Comparison of ENCODE assay signal across 24 mouse cellular contexts in the genomic region with DNA sequence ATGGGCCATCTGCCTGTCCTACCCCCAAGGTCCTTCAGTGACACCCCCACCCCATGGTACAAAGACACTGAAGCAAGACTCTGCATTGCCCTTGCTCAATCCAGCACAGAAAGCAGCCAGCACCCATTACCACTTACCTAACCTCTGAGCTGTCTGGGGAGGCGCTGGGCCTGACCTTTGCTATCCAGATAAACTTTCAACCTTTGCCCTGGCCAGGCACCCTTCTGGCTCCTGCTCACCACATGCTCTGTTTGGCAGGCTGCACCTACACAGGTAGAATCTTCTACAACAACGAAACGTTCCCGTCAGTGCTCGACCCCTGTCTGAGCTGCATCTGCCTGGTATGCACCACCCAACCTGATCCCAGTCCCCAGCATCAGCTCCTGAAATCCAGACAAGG. TPM values are rescaled to one million over a fixed set of nuclear protein-coding genes. Genes with fewer than 3 reads are reported as not detected.
DNase-seq lines count a peak whose midpoint lies in the region; ATAC-seq and TF ChIP-seq lines count a peak whose summit lies in the region.
"Had no signal": no experiment of that assay in that cellular context is flagged by ENCODE, and none has a peak within 500 bp of the region (broad histone marks: within the 10 kb centered on the region; RNA-seq: fewer than 3 reads in every experiment).

No protein-coding gene starts in this region.

- H3K27ac ChIP-seq in kidney, adult 2 months (ENCODE audit: insufficient read depth, low read depth, low read length), result no peak overlapping the region
- peak overlapping the region; percentile 83 for H3K27ac ChIP-seq in liver, embryonic 13.5 days
- H3K27ac ChIP-seq in stomach, postnatal 0 days (replicated peaks), result no peak overlapping the region
- H3K27ac ChIP-seq in hindbrain, embryonic 13.5 days, result no peak overlapping the region
- H3K27ac ChIP-seq in forebrain, embryonic 11.5 days (ENCODE audit: low read depth, low read length), result no peak overlapping the region
- H3K27ac ChIP-seq: hindbrain, embryonic 12.5 days; left cerebral cortex, adult 2 months had no signal

- no peak; the same call in 1 of the 2 replicates for ATAC-seq in liver, embryonic 13.5 days (ENCODE audit: low read depth)
- ATAC-seq in stomach, postnatal 0 days (ENCODE audit: low FRiP score, low TSS enrichment), result no peak; the same call in 1 of the 2 replicates
- no peak for ATAC-seq in hindbrain, embryonic 13.5 days (ENCODE audit: low FRiP score)
- no peak for ATAC-seq in forebrain, embryonic 11.5 days (replicated peaks; ENCODE audit: low FRiP score)
- ATAC-seq: forebrain, embryonic 14.5 days had no signal

- H3K4me2 ChIP-seq in liver, embryonic 13.5 days, result no peak overlapping the region
- H3K4me2 ChIP-seq in stomach, postnatal 0 days (replicated peaks; ENCODE audit: low read depth), result no peak overlapping the region
- no peak overlapping the region for H3K4me2 ChIP-seq in hindbrain, embryonic 13.5 days
- H3K4me2 ChIP-seq in forebrain, embryonic 11.5 days (ENCODE audit: low read depth, low read length, severe bottlenecking), result no peak overlapping the region
- H3K4me2 ChIP-seq: hindbrain, embryonic 12.5 days; lung, embryonic 14.5 days had no signal

- TF ChIP-seq POLR2A in kidney, adult 2 months (IDR thresholded peaks at IDR 0.05; ENCODE audit: low read depth, low read length), result no peak

- no peaks in the 10 kb centered on the region for H3K9me3 ChIP-seq in liver, embryonic 13.5 days (replicated peaks)
- no peaks in the 10 kb centered on the region for H3K9me3 ChIP-seq in stomach, postnatal 0 days (ENCODE audit: control insufficient read depth, low read length)
- no peaks in the 10 kb centered on the region for H3K9me3 ChIP-seq in hindbrain, embryonic 13.5 days
- no peaks in the 10 kb centered on the region for H3K9me3 ChIP-seq in forebrain, embryonic 11.5 days (ENCODE audit: control insufficient read depth, low read length)
- H3K9me3 ChIP-seq: hindbrain, embryonic 12.5 days had no signal

- 58% methylated on average over 5 of the region's 5 CpGs for WGBS in kidney, adult 2 months
- WGBS in liver, embryonic 13.5 days (ENCODE audit: insufficient replicate concordance), result 81% methylated on average over 5 of the region's 5 CpGs
- 66% methylated on average over 5 of the region's 5 CpGs for WGBS in stomach, postnatal 0 days
- WGBS in hindbrain, embryonic 13.5 days, result 92% methylated on average over 5 of the region's 5 CpGs
- WGBS in forebrain, embryonic 11.5 days, result 92% methylated on average over 5 of the region's 5 CpGs

- H3K4me1 ChIP-seq in kidney, adult 2 months (ENCODE audit: control insufficient read depth, insufficient read depth, low read length), result no peaks in the 10 kb centered on the region
- H3K4me1 ChIP-seq in liver, embryonic 13.5 days (replicated peaks), result peaks cover 80% of the 10 kb centered on the region
- H3K4me1 ChIP-seq in stomach, postnatal 0 days (replicated peaks; ENCODE audit: control insufficient read depth, insufficient read depth), result no peaks in the 10 kb centered on the region
- no peaks in the 10 kb centered on the region for H3K4me1 ChIP-seq in hindbrain, embryonic 13.5 days (replicated peaks)
- H3K4me1 ChIP-seq in forebrain, embryonic 11.5 days (replicated peaks; ENCODE audit: control insufficient read depth, insufficient read depth, low read length), result no peaks in the 10 kb centered on the region
- H3K4me1 ChIP-seq: hindbrain, embryonic 12.5 days had no signal

- H3K9ac ChIP-seq in liver, embryonic 13.5 days, result no peak overlapping the region
- H3K9ac ChIP-seq in stomach, postnatal 0 days (ENCODE audit: low read length), result no peak overlapping the region
- H3K9ac ChIP-seq in hindbrain, embryonic 13.5 days, result no peak overlapping the region
- no peak overlapping the region for H3K9ac ChIP-seq in forebrain, embryonic 11.5 days (ENCODE audit: low read length)
- H3K9ac ChIP-seq: hindbrain, embryonic 12.5 days; lung, embryonic 14.5 days had no signal

- no peak for TF ChIP-seq EP300 in stomach, postnatal 0 days (optimal IDR thresholded peaks at IDR 0.05)

- H3K27me3 ChIP-seq in kidney, adult 2 months (replicated peaks; ENCODE audit: control insufficient read depth, insufficient read depth, low read length), result no peaks in the 10 kb centered on the region
- H3K27me3 ChIP-seq in liver, embryonic 13.5 days, result no peaks in the 10 kb centered on the region
- H3K27me3 ChIP-seq in stomach, postnatal 0 days (ENCODE audit: control insufficient read depth, insufficient read depth, low read length), result no peaks in the 10 kb centered on the region
- no peaks in the 10 kb centered on the region for H3K27me3 ChIP-seq in hindbrain, embryonic 13.5 days
- no peaks in the 10 kb centered on the region for H3K27me3 ChIP-seq in forebrain, embryonic 11.5 days (ENCODE audit: control insufficient read depth, insufficient read depth, low read length)
- H3K27me3 ChIP-seq: hindbrain, embryonic 12.5 days had no signal

- DNase-seq in kidney, adult 2 months, result peak; percentile 47
- no peak for DNase-seq in kidney, postnatal 10 days
- peak; percentile 28 to 53 for DNase-seq in kidney, postnatal 36 days
- no peak for DNase-seq in liver, embryonic 13.5 days
- peak; percentile 16 for DNase-seq in stomach, postnatal 0 days (ENCODE audit: low spot score)
- DNase-seq in forebrain, embryonic 11.5 days (ENCODE audit: low spot score), result no peak
- DNase-seq: adrenal gland, adult 8-10 months; cerebellum, adult 9-10 months; gastrocnemius, postnatal 36 days; layer of hippocampus, adult 9-11 months; lung, embryonic 14.5 days; lung, postnatal 4 days; right cerebral cortex, postnatal 25 days had no signal

- H3K36me3 ChIP-seq in kidney, adult 2 months (ENCODE audit: control insufficient read depth, insufficient read depth, low read length), result no peaks in the 10 kb centered on the region
- H3K36me3 ChIP-seq in liver, embryonic 13.5 days, result no peaks in the 10 kb centered on the region
- H3K36me3 ChIP-seq in stomach, postnatal 0 days (ENCODE audit: control insufficient read depth, insufficient read depth, low read length), result no peaks in the 10 kb centered on the region
- H3K36me3 ChIP-seq in hindbrain, embryonic 13.5 days, result no peaks in the 10 kb centered on the region
- H3K36me3 ChIP-seq in forebrain, embryonic 11.5 days (ENCODE audit: control insufficient read depth, insufficient read depth, low read length), result no peaks in the 10 kb centered on the region
- H3K36me3 ChIP-seq: hindbrain, embryonic 12.5 days had no signal

- no peak overlapping the region for H3K4me3 ChIP-seq in kidney, adult 2 months (ENCODE audit: insufficient read depth, low read depth, low read length)
- H3K4me3 ChIP-seq in liver, embryonic 13.5 days (replicated peaks), result no peak overlapping the region
- no peak overlapping the region for H3K4me3 ChIP-seq in stomach, postnatal 0 days (ENCODE audit: low read depth, low read length)
- no peak overlapping the region for H3K4me3 ChIP-seq in hindbrain, embryonic 13.5 days
- no peak overlapping the region for H3K4me3 ChIP-seq in forebrain, embryonic 11.5 days (ENCODE audit: low read depth, low read length)
- H3K4me3 ChIP-seq: hindbrain, embryonic 12.5 days; left cerebral cortex, adult 2 months had no signal

- no peak for TF ChIP-seq CTCF in kidney, adult 2 months (conservative IDR thresholded peaks at IDR 0.05; ENCODE audit: insufficient read depth, insufficient read length, low read depth, low read length)
- no peak for TF ChIP-seq CTCF in stomach, postnatal 0 days (IDR thresholded peaks at IDR 0.05; ENCODE audit: low read depth)

RNA-seq across cellular contexts. Expression of a gene that starts 20.1 kb away (rescaled TPM):
- polyA plus RNA-seq in kidney, adult 2 months (2012; rRNA removed), result 0.80 and 1.0 TPM in 2 replicates
- polyA plus RNA-seq in liver, embryonic 13.5 days (2015; fragmentation: Nextera tagmentation; extraction: Ambion mirVana), result not detected in 2 replicates
- 22,358 and 23,362 TPM in 2 replicates for polyA plus RNA-seq in stomach, postnatal 0 days (2015; fragmentation: Nextera tagmentation; extraction: Ambion mirVana)
- not detected in 2 replicates for polyA plus RNA-seq in hindbrain, embryonic 13.5 days (2015; fragmentation: Nextera tagmentation; extraction: Ambion mirVana)
- not detected in 2 replicates for polyA plus RNA-seq in forebrain, embryonic 11.5 days (2014; fragmentation: Nextera tagmentation; extraction: Ambion mirVana)
- polyA plus RNA-seq: C2C12; cortical plate, adult 2 months; embryonic facial prominence, embryonic 11.5 days; forebrain, embryonic 14.5 days; heart, postnatal 0 days; hindbrain, embryonic 12.5 days; intestine, embryonic 14.5 days; limb, embryonic 11.5 days; lung, embryonic 14.5 days; midbrain, postnatal 0 days had no signal

RNA-seq across cellular contexts. Expression of a gene that starts 23.7 kb away (rescaled TPM):
- 15.3 and 17.3 TPM in 2 replicates for polyA plus RNA-seq in kidney, adult 2 months (2012; rRNA removed)
- 5.3 and 5.8 TPM in 2 replicates for polyA plus RNA-seq in liver, embryonic 13.5 days (2015; fragmentation: Nextera tagmentation; extraction: Ambion mirVana)
- 0.51 and 0.61 TPM in 2 replicates for polyA plus RNA-seq in stomach, postnatal 0 days (2015; fragmentation: Nextera tagmentation; extraction: Ambion mirVana)
- polyA plus RNA-seq in hindbrain, embryonic 13.5 days (2015; fragmentation: Nextera tagmentation; extraction: Ambion mirVana), result 0.53 and 0.82 TPM in 2 replicates
- 0.47 and 0.49 TPM in 2 replicates for polyA plus RNA-seq in forebrain, embryonic 11.5 days (2014; fragmentation: Nextera tagmentation; extraction: Ambion mirVana)

RNA-seq across cellular contexts. Expression of a gene that starts 30.8 kb away (rescaled TPM):
- polyA plus RNA-seq in kidney, adult 2 months (2012; rRNA removed), result 30.0 and 32.1 TPM in 2 replicates
- 10.4 and 12.1 TPM in 2 replicates for polyA plus RNA-seq in liver, embryonic 13.5 days (2015; fragmentation: Nextera tagmentation; extraction: Ambion mirVana)
- polyA plus RNA-seq in stomach, postnatal 0 days (2015; fragmentation: Nextera tagmentation; extraction: Ambion mirVana), result 48.6 and 57.3 TPM in 2 replicates
- 33.8 and 34.7 TPM in 2 replicates for polyA plus RNA-seq in hindbrain, embryonic 13.5 days (2015; fragmentation: Nextera tagmentation; extraction: Ambion mirVana)
- polyA plus RNA-seq in forebrain, embryonic 11.5 days (2014; fragmentation: Nextera tagmentation; extraction: Ambion mirVana), result 32.1 and 33.4 TPM in 2 replicates

RNA-seq across cellular contexts. Expression of a gene that starts 52.3 kb away (rescaled TPM):
- 308 and 311 TPM in 2 replicates for polyA plus RNA-seq in kidney, adult 2 months (2012; rRNA removed)
- 9.4 and 10.8 TPM in 2 replicates for polyA plus RNA-seq in liver, embryonic 13.5 days (2015; fragmentation: Nextera tagmentation; extraction: Ambion mirVana)
- polyA plus RNA-seq in stomach, postnatal 0 days (2015; fragmentation: Nextera tagmentation; extraction: Ambion mirVana), result 6.3 and 6.7 TPM in 2 replicates
- polyA plus RNA-seq in hindbrain, embryonic 13.5 days (2015; fragmentation: Nextera tagmentation; extraction: Ambion mirVana), result 24.8 and 25.4 TPM in 2 replicates
- 26.1 and 29.7 TPM in 2 replicates for polyA plus RNA-seq in forebrain, embryonic 11.5 days (2014; fragmentation: Nextera tagmentation; extraction: Ambion mirVana)

RNA-seq across cellular contexts. Expression of a gene that starts 52.6 kb away (rescaled TPM):
- polyA plus RNA-seq in kidney, adult 2 months (2012; rRNA removed), result 123 and 127 TPM in 2 replicates
- polyA plus RNA-seq in liver, embryonic 13.5 days (2015; fragmentation: Nextera tagmentation; extraction: Ambion mirVana), result 156 and 177 TPM in 2 replicates
- 108 and 110 TPM in 2 replicates for polyA plus RNA-seq in stomach, postnatal 0 days (2015; fragmentation: Nextera tagmentation; extraction: Ambion mirVana)
- polyA plus RNA-seq in hindbrain, embryonic 13.5 days (2015; fragmentation: Nextera tagmentation; extraction: Ambion mirVana), result 242 and 263 TPM in 2 replicates
- 392 and 442 TPM in 2 replicates for polyA plus RNA-seq in forebrain, embryonic 11.5 days (2014; fragmentation: Nextera tagmentation; extraction: Ambion mirVana)

Comparison
In these comparisons a context has a peak if more than half of its experiments do, and no peak if none do; other contexts are left out.
1. DNase-seq: peak in kidney, adult 2 months (single experiment), kidney, postnatal 36 days (2 of 2) and stomach, postnatal 0 days (single experiment); none in kidney, postnatal 10 days (single experiment), liver, embryonic 13.5 days (single experiment) and forebrain, embryonic 11.5 days (single experiment).
2. RNA of a gene that starts 20.1 kb away (polyA plus RNA-seq): 22,358 to 23,362 TPM in stomach, postnatal 0 days; 0.80 to 1.0 TPM in kidney, adult 2 months, not detected in hindbrain, embryonic 13.5 days, not detected in liver, embryonic 13.5 days and not detected in forebrain, embryonic 11.5 days; every median in the first group is over 1,000 times any median in the second.